Mouse (Mus musculus): ENCODE measurements around the gene Olfr1106.

Gene Olfr1106

DNA sequence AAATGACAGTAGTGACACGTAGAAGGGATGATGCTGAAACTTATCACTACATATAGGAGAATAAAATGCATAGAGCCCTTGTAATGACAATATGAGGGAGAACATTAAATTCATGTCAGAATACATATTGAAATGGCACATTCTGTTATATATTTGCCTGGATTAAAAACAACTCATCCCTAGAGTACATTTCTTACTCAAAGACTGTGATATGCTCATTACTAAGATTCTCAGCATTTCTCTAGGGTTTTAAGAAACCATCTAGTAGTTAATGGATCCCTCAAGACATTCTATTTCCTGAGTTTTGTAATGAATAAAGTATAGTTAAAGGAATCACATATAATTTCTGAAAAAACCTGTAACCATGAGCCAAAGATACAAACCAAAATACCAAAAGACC is at the start of gene Olfr1106:
Gene Olfr1106, minus strand, starts transcription at position 101 of the 400 bp plus-strand sequence.
- DNase-seq (ENCODE audit: low read depth, low spot score) = no peak

DNA sequence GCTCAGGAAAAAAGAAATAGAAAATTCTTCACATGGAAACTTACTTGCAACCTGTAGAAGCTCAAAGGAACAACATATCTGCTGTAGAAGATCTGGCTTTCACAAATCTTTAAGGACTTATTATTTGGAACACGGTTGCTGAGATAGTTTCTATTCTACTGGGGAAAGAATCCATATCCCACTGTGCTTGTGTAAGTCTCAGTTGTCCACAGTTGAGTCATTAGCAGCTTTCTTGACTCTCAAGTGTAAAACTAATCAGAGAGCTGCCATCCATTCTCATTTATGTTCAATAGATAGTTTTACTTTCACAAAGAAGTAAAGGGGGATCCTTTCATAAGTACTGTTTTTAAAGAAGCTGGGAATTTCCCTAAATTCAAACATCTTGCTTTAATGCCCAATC is 43.8 kb upstream of the Olfr1106 start, which contains the start of gene Olfr1109:
Gene Olfr1109, minus strand, starts transcription at position 101 of the 400 bp plus-strand sequence.
- DNase-seq (ENCODE audit: low read depth, low spot score) = no peak

GRCm38 (mm10) chr2:87075717-87076116 is 23.6 kb upstream of the Olfr1106 start, which contains the start of gene Olfr1107:
TSS of gene Olfr1107 (minus strand) at chr2:87075817.
- DNase-seq (ENCODE audit: low read depth, low spot score) = no peak

DNA sequence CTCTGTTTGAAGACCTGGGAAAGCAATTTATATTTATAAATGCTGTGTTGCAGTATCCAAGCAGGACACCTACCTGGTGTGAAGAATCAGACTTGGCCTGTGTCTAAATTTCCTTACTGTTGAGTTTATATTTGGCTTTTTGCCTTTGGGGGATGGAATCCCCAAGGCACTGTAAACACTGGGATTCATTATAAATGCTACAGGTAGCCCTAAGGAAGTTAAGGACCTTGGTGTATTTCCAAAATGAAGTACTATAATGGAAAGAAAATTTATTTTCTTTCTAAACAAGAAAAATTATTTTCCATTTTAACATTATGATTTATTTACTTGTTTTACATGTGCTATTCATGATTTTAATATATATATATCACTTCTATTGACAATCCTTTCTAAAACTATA is 15.6 kb downstream of the Olfr1106 start, which contains the start of gene Olfr1105:
Gene Olfr1105, minus strand, starts transcription at position 101 of the 400 bp plus-strand sequence.
- DNase-seq (ENCODE audit: low read depth, low spot score) = no peak

DNA sequence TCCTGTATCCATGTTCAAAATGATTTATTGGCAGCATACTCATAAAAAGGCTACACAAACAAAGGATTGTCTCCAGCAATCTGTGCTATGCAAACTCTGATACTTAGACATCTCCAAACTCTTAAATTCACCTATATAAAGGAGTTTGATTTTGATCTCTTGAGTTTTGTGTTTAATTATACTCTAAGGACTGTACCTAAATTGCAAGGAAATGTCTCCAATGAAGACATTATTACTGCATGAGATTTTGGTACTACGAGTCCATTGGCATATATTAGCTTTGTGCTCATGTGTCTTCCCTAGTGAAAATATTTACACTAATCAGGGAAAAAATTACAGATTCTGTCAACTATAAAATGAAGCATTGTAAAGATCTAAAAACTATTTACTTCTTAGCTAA is 25.1 kb downstream of the Olfr1106 start, which contains the start of gene Olfr1104:
Gene Olfr1104, minus strand, starts transcription at position 101 of the 400 bp plus-strand sequence.
- DNase-seq (ENCODE audit: low read depth, low spot score) = no peak

- DNase-seq (ENCODE audit: low read depth, low spot score) = no peak
Observed at GRCm38 (mm10) chr2:86998098-86998497, 54.0 kb downstream of the Olfr1106 start, which contains the start of gene Olfr1102. TSS of gene Olfr1102 (plus strand) at chr2:86998398.
